Mouse (Mus musculus): ENCODE results near the gene Haus7.

Gene Haus7

DNA sequence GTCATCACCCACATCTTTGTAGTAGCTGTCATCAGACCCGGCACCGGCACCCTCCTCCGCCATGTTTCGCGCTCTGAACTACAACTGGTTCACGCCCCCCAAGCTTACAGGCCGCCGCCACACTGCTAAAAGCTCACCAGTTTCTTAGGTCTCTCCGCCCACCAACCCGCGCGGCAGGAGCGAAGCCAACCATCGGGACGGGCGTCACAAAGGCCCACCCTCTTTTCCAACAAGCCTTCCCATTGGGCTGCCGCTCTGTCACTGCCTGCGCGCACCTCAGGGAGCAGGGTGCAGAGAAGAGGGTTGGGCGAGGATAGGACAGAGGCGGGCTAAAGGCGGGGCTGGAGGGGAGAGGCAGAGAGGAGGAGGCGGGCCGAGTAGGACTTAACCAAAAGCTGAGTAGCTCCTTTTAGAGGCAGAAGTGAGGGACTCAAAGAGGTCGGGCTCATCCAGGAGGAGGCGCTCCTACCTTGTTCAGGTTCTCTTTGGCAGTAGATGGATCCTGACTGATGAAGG, at the start of gene Haus7:
Haus7 (minus strand) TSS at position 168 of the 516 bp plus-strand sequence.
- peak; percentile 97 for DNase-seq (ENCODE audit: low read depth)

DNA sequence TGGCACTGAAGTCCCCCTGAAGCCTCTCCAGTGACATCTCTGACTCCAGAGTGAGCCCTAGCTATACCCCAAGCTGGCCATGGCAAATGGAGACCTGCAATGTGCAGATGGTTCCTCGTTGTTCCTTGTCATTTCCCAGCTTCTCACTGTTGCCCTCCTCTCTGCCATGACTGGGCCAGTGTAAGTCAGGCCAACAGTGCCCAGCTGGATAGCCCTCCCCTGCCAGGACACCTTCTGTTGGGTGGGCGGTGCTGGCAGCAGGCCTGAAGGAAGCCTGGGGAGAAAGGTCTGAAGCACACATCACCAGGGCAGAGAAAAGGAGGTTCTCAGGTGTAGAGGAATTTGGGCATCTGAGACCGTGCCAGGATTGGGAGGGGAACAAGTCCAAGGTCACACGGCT, 47.7 kb upstream of the Haus7 start:
- no peak for DNase-seq (ENCODE audit: low read depth)

DNA sequence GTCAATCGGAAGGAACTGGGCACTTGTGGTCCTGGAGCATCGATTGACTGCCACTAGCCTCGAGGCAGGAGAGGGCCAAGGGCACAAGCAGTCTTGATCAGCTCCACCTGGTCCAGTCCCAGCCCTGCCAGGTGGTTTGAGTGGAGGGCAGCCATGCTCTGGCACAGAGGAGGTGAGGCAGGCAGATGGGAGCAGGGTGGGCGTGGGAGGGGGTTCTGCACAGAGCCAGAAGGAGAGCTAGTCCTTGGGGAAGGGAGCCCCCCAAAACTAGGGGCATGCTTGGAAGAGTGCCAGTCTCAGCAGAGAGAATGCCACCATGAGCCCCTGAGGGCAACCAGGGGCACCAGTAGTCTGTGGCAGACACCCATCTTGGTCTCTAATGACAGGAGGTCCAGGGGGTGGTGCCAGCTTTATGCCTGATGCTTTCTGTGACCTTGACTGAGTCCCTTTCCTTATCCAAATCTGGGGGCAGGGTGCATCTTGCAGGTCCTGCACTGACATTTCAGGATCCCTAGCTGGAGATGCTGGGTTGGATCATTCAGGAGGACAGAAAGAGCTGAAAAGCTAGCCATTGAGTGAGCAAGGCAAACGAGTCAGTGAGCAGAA, 46.4 kb upstream of the Haus7 start:
- DNase-seq (ENCODE audit: low read depth): no peak

DNA sequence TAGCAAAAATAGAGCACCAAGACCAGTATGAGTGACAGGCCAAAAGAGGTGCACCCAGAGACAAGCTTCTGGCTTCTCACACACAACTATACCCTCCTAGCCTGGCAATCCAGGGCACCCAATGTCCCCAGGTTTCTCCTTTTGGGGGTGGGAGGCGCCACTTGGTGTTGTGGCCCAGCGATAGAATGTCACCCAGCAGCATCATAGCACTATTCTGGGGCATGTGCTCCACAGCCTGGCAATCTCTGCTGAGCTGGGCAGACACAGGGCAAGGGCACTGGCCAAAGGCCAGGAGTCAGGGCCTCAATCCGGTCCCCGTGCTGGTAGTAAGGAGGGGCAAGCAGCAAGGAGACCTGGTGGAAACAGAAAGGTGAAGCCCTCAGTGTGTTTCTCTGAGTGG, 37.9 kb upstream of the Haus7 start:
- no peak for DNase-seq (ENCODE audit: low read depth)

DNA sequence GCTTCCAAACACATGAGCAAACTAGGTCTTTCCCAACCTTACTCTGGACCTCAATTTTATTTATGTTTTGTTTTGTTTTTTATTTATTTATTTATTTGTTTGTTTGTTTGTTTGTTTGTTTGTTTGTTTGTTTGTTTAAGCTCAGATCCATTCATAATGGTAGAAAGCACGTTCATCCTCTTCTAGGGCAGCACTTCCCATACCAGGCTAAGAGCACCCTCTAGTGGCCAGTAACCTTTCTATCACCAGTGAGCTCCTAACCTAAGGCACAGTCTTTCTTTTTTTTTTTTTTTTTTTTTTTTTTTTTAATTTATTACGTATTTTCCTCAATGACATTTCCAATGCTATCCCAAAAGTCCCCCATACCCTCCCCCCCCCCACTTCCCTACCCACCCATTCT, 34.7 kb upstream of the Haus7 start:
- DNase-seq (ENCODE audit: low read depth): peak; percentile 82

DNA sequence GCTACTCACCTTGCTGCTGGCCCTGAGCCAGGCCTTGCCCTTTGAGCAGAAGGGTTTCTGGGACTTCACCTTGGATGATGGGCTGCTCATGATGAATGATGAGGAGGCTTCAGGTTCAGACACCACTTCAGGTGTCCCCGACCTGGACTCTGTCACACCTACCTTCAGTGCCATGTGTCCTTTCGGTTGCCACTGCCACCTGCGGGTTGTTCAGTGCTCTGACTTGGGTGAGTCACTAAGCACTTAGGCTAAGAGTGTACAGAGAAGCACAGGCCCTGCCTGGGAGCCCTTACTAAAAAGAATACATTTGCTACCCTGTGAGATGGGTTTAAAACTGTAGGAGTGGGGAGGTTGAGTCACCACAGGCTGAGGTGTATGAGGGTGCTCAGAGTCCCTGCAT, 32.0 kb upstream of the Haus7 start:
- DNase-seq (ENCODE audit: low read depth): no peak

DNA sequence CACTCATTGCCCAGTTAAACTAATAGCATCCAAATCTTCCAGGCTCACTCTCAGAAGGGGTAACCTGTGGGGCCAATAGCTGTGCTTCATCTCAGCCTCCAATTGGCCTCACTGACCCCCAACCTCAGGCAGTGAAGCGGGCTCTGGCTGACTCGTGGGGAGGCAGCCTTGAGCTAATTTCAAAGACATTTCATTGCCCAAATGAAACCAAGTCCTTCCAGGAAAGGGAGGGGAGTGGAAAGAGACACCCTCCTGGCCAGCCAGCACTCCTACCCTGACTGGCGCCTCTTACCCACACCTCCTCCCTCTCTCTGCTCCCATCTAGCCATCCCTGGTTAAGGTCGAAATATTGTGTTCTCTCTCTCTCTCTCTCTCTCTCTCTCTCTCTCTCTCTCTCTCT, 31.3 kb upstream of the Haus7 start:
- no peak for DNase-seq (ENCODE audit: low read depth)

DNA sequence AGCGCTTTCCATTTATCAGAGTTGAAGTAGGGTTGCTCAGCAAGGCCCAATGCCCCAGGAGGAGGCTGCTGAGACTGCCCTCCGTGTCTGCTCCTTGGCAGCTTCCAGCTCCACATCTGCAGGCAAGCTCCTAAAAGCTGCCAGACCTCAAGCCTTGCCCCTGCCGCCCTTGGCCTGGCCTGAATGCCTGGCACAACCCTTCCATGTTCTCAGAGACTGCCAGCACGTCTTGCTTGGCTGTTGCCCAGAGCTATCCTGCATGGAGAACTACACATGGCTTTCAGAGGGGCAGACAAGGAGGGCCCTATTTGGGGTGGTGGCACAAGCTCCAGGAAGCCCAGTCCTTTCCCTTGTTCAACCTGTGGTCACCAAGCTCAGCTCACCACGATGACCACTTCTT, 28.1 kb upstream of the Haus7 start:
- peak; percentile 15 for DNase-seq (ENCODE audit: low read depth)

DNA sequence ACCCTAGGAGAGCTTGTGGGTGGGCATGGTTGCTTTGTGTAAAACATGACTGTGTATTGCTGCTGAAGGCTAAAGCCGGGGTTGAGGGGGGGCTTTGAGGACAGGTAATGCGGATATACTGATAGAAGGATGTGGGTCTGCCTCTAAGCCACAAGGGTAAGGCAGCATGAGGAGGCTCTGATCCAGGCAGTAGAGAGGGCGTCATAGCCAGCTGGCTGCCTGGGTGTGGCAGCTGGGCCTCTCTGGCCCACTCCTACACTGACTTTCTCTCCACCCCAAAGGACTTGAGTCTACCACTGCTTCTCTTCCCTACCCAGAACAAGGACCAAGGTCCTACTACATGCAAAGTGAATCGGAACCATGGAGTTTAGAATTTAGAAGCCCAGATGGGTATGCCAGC, 26.0 kb upstream of the Haus7 start:
- DNase-seq (ENCODE audit: low read depth): no peak

DNA sequence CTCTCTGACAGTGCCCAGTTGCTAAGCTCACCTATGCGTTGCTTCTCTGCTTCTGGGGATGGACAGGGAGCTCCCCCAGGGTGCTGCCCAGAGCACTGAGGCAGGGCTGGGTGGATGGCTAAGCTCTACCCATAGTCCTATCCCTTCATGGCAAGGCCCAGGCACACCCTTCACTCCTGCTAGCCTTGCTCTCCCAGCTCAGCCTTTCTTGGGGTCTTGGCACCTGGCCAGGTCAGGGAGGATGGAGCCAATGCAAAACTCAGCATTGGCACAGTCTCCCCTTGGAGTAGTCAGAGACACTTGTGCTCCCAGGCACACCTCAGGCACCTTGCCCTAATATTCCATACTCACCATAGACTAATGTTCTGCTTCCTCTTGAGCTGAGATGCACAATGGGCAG, 25.2 kb upstream of the Haus7 start:
- no peak for DNase-seq (ENCODE audit: low read depth)

DNA sequence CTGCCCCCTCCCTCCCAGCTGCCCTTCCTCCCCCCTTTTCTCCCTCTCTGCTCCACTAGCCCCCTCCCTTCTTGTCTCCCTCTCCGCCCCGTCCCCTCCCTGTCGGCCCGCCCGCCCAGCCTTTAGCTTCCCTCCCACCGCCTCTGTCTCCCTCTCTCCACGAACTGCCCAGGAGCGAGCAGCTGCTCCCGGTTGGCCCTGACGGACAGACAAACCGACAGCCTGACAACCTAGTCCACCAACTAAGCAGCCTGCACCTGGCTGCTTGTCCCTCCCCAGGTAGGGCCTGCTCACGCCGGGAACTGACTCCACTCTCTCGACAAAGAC, 24.6 kb upstream of the Haus7 start, which contains the start of gene Bgn:
Bgn (plus strand) TSS at position 119 of the 327 bp plus-strand sequence.
- no peak for DNase-seq (ENCODE audit: low read depth)

DNA sequence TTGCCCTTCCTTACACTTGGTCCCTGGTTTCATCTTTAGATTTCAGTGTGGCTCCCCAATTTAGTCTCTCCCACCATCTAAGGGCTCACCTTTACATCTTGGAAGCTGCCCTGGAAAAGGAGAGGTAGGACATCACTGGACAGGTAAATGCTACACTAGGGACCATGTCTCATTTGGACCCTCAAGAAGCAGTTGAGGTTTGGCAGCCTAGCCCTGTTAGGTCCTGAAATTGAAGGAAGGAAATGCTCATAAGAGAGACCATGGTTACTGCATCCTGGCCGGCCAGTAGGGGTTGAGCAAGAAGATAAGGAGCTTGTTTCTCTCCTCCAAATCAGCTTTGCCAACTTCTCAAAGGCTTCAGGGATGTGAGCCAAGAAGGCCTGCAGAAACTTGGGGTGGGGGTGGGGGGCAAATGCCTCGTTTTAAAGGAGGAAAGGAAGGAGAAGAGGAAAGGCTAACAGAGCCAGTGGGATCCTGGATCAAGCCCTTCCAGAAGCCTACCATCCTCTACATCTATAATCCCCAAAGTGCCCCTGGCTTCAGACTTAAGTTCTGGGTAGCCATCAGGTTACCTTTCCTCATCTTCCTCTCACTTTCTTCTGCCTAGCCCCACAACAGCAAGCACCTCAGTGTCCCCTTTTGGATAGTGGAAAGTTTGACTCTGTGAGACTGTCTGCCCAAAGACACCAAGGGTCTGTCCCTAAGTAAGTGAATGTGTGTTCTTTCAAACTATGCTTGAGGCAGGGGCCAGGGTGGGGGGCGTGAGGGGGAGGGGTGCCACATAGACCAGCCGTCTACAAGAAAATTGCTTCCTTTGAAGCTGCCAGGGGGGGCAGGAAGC, 24.0 kb upstream of the Haus7 start:
- DNase-seq (ENCODE audit: low read depth): no peak

DNA sequence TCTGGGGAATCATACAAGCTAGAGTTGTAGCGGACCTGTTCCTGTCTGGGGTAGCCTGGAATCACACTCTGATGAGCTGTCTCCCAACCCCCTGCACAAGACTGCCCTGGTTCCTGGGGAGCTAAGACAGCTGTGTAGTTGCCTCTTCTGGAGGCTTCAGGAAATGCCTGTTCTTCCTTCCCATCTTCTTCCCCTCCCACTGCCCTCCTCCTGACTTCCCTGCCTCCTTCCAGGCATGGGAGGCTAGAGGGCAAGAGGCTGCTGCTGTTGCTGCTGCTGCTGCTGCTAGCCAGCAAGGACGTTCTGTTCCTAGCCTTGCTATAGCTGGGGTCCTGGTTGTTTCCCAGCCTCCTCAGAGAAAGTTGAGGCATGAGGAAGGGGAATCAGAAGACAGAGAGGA, 21.5 kb upstream of the Haus7 start:
- DNase-seq (ENCODE audit: low read depth): no peak

DNA sequence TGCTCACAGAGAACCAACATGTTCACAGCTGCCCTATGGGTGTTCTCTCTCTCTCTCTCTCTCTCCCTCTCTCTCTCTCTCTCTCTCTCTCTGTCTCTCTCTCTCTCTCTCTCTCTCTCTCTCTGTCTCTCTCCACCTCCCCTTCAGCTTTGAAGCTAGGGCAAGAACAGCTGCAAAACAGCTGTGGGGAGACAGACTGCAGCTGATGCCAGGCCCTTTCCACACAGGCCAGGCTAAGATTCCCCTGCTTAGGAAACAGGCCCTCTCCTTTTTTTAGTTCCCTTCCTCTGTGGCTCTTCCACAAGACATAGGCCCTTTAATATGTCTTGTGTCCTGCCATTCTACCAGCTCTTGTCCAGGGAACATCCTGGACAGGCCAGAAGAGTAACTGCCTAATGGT, 20.8 kb upstream of the Haus7 start:
- DNase-seq (ENCODE audit: low read depth): no peak

DNA sequence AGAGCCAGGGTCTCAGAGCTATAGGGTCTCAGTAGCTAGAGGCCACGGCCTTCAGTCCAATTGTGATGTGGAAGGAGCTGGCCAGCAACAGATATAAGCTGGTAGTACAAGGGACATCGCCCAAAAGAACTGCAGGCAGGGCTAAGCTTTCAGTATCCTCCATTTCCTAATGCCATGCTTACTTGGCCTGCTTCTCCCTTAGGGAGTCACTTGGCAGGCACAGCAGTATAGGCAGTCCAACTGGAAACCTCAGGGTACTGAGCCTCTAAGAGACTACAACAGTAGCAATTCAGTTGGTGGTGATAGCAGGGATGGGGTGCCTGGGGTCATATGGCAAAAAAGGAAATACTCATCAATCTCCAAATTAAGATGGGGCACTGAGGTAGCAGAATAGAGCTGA, 18.7 kb upstream of the Haus7 start:
- DNase-seq (ENCODE audit: low read depth): no peak

DNA sequence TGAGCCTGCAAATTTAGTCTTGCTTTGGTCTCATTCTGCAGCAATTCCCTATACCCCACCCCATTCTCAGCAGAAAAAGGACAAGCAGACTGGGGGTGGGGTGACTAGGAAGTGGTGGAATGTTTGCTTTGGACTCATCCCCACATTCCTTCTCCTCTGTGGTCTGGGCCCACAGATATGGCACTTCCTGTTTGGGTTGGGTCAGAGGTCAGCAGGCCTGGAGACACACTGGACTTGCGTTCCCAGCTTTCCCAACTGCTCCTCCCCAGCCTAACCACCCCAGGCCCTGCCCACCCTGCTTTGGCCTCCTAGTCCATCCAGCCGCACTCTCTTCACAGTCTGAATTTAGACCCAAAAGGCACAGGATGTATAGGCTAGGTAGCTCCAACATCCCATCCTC, 17.8 kb upstream of the Haus7 start:
- no peak for DNase-seq (ENCODE audit: low read depth)

DNA sequence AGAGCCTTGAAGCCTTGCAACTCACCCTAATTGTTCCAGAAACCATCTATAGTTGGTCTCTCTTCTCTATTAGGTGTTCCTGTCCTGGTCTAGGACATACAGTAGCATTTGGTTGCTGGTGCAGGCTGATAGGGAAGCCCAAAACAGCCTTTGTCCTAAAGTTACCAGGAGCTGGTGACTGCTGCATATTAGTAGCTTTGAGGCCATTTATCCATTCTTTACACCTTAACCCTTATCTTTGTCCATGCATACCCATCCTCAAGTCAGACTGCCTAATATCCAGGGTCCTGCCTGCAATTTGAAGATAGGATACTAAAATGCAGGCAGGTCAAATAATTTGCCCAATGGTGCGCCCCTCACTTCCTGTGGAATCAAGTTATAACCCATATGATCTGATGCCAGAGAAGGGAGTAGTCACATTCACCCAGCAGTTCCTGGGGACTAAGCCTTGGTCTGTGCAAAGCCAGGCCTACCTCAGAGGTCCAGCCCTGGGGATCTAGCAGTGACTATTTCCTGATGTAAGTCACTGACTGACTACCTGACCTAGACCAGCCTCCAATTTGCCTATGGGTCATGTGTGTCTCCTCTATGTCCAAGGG, 16.9 kb upstream of the Haus7 start:
- DNase-seq (ENCODE audit: low read depth): no peak

DNA sequence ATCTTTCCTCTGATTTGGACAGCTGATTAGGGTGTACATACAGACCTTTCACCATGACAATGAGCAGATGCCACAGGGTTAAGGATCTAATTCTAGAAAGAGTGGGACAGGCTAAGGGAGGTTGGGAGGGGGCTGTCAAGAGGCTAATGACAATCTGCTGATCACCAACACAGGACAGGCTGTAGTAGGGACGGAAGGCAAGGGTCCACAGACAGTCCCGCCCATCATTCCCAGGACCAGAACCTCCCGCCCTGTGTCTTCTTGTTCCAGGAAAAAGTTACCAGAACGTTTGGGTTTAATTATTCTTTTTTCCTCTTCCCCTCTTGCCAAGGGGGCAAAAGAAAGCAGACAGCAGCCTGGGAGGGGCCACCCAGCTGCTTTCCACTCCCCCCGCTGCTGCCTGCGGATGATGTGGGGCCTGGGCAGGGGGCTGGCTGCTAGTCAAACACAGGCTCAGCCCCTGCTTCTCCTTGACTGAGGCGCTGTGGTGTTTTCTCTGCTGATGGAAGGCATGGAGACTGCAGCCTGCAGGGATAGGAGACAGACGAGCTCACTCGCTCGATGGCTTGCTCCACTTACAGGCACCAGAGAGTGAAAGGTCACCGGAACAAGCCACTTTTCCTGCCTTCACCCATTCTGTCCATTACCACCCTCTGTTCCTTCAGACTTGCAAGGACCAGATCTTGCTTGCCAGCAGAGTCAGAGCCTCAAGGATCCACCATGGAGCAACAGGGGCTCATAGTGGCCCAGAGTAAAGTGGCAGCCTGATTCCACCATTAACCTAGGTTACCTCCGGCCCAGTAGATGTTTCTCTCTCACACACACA, 15.7 kb upstream of the Haus7 start:
- DNase-seq (ENCODE audit: low read depth): no peak

DNA sequence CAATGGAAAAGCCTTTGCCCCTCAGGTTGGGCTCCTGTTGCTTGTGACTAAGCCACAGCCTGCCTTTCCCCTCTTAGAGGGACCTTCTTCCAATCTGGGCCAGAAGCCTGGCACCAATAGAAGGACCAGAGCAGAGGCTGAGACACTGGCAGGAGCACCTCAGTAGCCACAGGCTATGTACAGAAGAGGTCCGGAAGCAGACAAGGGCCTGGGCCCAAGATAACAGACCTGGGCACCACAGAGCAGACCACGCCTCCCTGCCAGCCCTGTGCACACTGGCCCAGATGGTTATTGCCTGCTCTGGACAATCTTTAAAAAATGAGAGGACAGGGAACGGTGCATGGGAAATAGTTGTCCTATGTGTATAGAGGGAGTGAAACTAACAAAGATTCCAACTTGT, 12.9 kb upstream of the Haus7 start:
- DNase-seq (ENCODE audit: low read depth): peak; percentile 76

DNA sequence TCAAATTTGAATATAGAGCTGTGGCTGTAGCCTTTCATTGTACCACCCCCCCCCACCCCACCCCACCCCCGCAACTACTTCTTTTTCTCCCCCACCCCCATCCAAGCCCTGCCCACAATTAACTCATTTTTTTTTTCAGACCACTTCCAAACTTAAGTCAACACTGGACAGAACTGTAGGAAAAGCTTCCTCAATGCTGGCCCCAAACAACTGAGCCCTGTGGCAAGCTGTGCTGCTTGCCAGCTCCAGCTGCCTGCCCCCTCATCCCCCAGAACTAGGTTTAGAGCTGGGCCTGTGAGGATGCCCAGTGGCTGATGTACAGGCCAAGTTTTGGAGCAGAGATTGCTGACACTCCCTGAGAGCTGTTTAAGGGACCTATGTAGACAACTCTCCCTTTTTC, 9.9 kb upstream of the Haus7 start:
- DNase-seq (ENCODE audit: low read depth): no peak

DNA sequence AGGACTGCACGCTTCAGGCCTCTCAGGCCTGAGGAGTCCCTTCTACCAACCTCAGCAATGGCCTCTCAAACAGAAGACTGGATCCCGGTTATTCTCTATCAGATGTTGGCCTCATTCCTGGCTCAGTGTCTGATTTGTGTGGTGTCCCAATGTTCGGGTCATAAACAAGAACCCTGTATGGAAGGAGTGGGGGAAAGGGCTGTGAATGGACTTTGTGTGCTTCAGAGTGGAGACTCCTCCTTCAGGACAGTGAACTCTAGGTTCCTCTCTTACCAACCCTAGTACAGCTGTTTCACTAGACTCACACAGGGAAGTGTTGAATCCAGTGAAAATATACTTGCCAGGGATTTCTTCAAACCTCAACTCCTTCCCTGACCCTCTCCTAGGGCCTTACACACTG, 9.5 kb upstream of the Haus7 start:
- no peak for DNase-seq (ENCODE audit: low read depth)

DNA sequence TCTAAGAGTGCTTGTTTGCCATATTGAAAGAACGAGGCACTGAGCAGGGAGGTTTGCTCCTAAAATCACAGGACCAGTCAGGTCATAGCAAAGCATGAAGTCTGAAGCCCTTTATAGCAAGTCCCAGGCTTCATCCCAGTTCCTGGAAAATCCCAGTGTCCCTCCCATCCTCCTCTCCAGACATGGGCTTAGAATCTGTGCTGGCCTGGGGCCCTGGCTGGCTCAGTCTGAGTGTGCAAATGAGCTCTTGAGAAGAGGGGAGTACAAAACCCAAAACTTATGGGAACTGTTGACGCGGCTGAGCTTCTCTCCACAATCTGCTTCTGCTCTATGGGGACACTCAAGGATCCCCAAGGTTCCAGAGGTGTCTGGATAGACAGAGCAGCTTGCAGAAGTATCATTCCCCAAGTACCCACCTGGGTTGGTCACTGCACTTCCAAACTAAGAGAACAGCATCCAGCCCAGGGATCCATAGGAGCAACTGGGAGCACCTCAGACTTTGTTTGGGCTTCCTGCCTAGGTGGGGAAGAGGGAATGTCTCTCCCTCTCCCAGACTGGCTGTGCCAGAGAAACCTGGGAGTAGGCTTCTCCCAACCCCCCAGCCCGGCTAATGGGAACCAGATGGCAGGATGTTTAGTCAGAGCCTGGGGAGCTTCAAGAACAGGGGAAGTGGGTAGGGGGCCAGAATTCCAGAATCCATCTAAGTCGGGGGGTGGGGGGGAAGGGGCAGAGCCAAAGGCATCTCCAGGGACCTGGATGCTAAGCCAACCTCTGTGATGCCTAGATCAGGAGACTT, 8.8 kb upstream of the Haus7 start:
- DNase-seq (ENCODE audit: low read depth): no peak
